Mouse (Mus musculus): ENCODE results near the gene Pln. TPM values are rescaled to one million over a fixed set of nuclear protein-coding genes. Genes with fewer than 3 reads are reported as not detected.

Pln gene
- polyA plus RNA-seq, 1 experiment: 3.3 TPM

- TF ChIP-seq CTCF (IDR thresholded peaks at IDR 0.05; ENCODE audit: extremely low read depth, insufficient read depth, low read length): no peak
- TF ChIP-seq POLR2A (IDR thresholded peaks at IDR 0.05; ENCODE audit: extremely low read depth, insufficient read depth, low read length): no peak
- no peak overlapping the region for H3K4me3 ChIP-seq (ENCODE audit: insufficient read depth, low read length)
- no peak overlapping the region for H3K27ac ChIP-seq (ENCODE audit: insufficient read depth, low read length)
- H3K4me1 ChIP-seq (ENCODE audit: control insufficient read depth, insufficient read depth, low read length): no peaks in the 10 kb centered on the region; the same call in 1 of the 2 replicates
Measured at GRCm38 (mm10) chr10:53349254-53349653, 11.8 kb downstream of the Pln start.

GRCm38 (mm10) chr10:53353665-53354064 lies 16.2 kb downstream of the Pln start:
- TF ChIP-seq CTCF (IDR thresholded peaks at IDR 0.05; ENCODE audit: extremely low read depth, insufficient read depth, low read length) (no peak), POLR2A (IDR thresholded peaks at IDR 0.05; ENCODE audit: extremely low read depth, insufficient read depth, low read length) (no peak)

GRCm38 (mm10) chr10:53359016-53359415 lies 21.5 kb downstream of the Pln start:
- Histone ChIP-seq H3K4me3 (ENCODE audit: insufficient read depth, low read length) (no peak overlapping the region), H3K27ac (ENCODE audit: insufficient read depth, low read length) (no peak overlapping the region), H3K4me1 (ENCODE audit: control insufficient read depth, insufficient read depth, low read length) (no peaks in the 10 kb centered on the region)
- TF ChIP-seq CTCF (IDR thresholded peaks at IDR 0.05; ENCODE audit: extremely low read depth, insufficient read depth, low read length): no peak
- no peak for TF ChIP-seq POLR2A (IDR thresholded peaks at IDR 0.05; ENCODE audit: extremely low read depth, insufficient read depth, low read length)

More at GRCm38 (mm10) chr10:53353665-53354064, 16.2 kb downstream of the Pln start:
- Histone ChIP-seq H3K4me3 (ENCODE audit: insufficient read depth, low read length) (no peak overlapping the region), H3K4me1 (ENCODE audit: control insufficient read depth, insufficient read depth, low read length) (no peaks in the 10 kb centered on the region; the same call in 1 of the 2 replicates), H3K27ac (ENCODE audit: insufficient read depth, low read length) (no peak overlapping the region)

DNA sequence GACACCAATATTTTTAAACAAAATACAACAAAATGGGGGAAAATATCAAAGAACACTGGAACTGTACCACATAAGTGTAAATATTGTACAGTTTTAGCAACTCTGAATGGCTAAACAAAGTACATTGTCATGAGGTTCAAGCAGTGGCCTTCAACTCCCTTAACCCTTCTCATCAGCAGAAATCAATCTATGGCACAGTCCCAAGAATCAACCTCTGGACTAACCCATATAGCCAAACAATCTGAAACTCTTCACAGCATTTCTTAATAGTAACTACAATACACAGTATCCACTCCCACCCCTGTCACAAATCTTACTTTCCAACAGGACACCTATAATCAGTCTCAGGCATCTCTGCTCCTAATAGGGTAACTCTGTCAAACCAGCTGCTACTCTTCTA lies 26.8 kb downstream of the Pln start:
- Histone ChIP-seq H3K4me3 (ENCODE audit: insufficient read depth, low read length) (no peak overlapping the region), H3K4me1 (ENCODE audit: control insufficient read depth, insufficient read depth, low read length) (no peaks in the 10 kb centered on the region; the same call in 1 of the 2 replicates), H3K27ac (ENCODE audit: insufficient read depth, low read length) (no peak overlapping the region)
- no peak for TF ChIP-seq CTCF (IDR thresholded peaks at IDR 0.05; ENCODE audit: extremely low read depth, insufficient read depth, low read length)

DNA sequence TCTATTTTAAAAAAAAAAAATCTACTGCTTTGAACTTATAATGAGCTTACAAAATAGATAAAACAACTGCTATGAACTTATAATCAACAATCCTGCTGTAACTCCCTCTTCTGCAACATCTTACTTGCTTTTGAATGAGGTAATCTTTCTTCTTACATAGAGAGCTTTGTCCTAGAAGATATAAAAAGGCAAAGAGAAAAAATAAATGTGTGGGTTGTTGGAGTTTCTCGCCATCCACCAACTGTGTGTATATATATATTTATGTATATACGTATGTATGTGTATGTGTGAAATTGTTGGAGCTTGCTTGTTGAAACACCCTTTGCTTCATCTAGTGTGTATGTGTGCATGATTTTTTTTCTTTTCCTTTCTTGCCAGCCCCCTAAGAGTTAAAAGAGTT lies 29.8 kb downstream of the Pln start:
- TF ChIP-seq POLR2A (IDR thresholded peaks at IDR 0.05; ENCODE audit: extremely low read depth, insufficient read depth, low read length) (no peak), CTCF (IDR thresholded peaks at IDR 0.05; ENCODE audit: extremely low read depth, insufficient read depth, low read length) (no peak)
- H3K27ac ChIP-seq (ENCODE audit: insufficient read depth, low read length): no peak overlapping the region

GRCm38 (mm10) chr10:53373885-53374578 lies 36.6 kb downstream of the Pln start:
- no peak overlapping the region for H3K4me3 ChIP-seq (ENCODE audit: insufficient read depth, low read length)
- no peak for TF ChIP-seq POLR2A (IDR thresholded peaks at IDR 0.05; ENCODE audit: extremely low read depth, insufficient read depth, low read length)
- no peak for TF ChIP-seq CTCF (IDR thresholded peaks at IDR 0.05; ENCODE audit: extremely low read depth, insufficient read depth, low read length)
- H3K27ac ChIP-seq (ENCODE audit: insufficient read depth, low read length): no peak overlapping the region
- peaks cover 7% of the 10 kb centered on the region for H3K4me1 ChIP-seq (ENCODE audit: control insufficient read depth, insufficient read depth, low read length)

More for the DNA sequence above, 29.8 kb downstream of the Pln start:
- H3K4me1 ChIP-seq (ENCODE audit: control insufficient read depth, insufficient read depth, low read length): no peaks in the 10 kb centered on the region; the same call in 1 of the 2 replicates
- H3K4me3 ChIP-seq (ENCODE audit: insufficient read depth, low read length): no peak overlapping the region

- peaks cover 7% of the 10 kb centered on the region for H3K4me1 ChIP-seq (ENCODE audit: control insufficient read depth, insufficient read depth, low read length)
- no peak for TF ChIP-seq POLR2A (IDR thresholded peaks at IDR 0.05; ENCODE audit: extremely low read depth, insufficient read depth, low read length)
- no peak for TF ChIP-seq CTCF (IDR thresholded peaks at IDR 0.05; ENCODE audit: extremely low read depth, insufficient read depth, low read length)
- no peak overlapping the region for H3K27ac ChIP-seq (ENCODE audit: insufficient read depth, low read length)
- no peak overlapping the region; the same call in 1 of the 2 replicates for H3K4me3 ChIP-seq (ENCODE audit: insufficient read depth, low read length)
Measured at GRCm38 (mm10) chr10:53377096-53377495, 39.6 kb downstream of the Pln start.

GRCm38 (mm10) chr10:53378296-53378695 lies 40.8 kb downstream of the Pln start:
- TF ChIP-seq CTCF (IDR thresholded peaks at IDR 0.05; ENCODE audit: extremely low read depth, insufficient read depth, low read length) (no peak), POLR2A (IDR thresholded peaks at IDR 0.05; ENCODE audit: extremely low read depth, insufficient read depth, low read length) (no peak)
- peak overlapping the region; percentile 100 for H3K4me3 ChIP-seq (ENCODE audit: insufficient read depth, low read length)
- no peak overlapping the region for H3K27ac ChIP-seq (ENCODE audit: insufficient read depth, low read length)
- peaks cover 7% of the 10 kb centered on the region for H3K4me1 ChIP-seq (ENCODE audit: control insufficient read depth, insufficient read depth, low read length)

- H3K4me1 ChIP-seq (ENCODE audit: control insufficient read depth, insufficient read depth, low read length): peaks cover 7% of the 10 kb centered on the region
- H3K27ac ChIP-seq (ENCODE audit: insufficient read depth, low read length): peak overlapping the region; percentile 94
- peak overlapping the region; percentile 100 for H3K4me3 ChIP-seq (ENCODE audit: insufficient read depth, low read length)
- TF ChIP-seq CTCF (IDR thresholded peaks at IDR 0.05; ENCODE audit: extremely low read depth, insufficient read depth, low read length): no peak
- no peak for TF ChIP-seq POLR2A (IDR thresholded peaks at IDR 0.05; ENCODE audit: extremely low read depth, insufficient read depth, low read length)
Measured at GRCm38 (mm10) chr10:53378981-53379708, 41.7 kb downstream of the Pln start.

GRCm38 (mm10) chr10:53379709-53380106 lies 42.2 kb downstream of the Pln start, which contains the start of gene Cep85l:
Gene Cep85l (minus strand): TSS chr10:53379947.
- Histone ChIP-seq H3K27ac (ENCODE audit: insufficient read depth, low read length) (peak within 1 kb of the TSS; percentile 94), H3K4me3 (ENCODE audit: insufficient read depth, low read length) (peak within 1 kb of the TSS; percentile 100), H3K4me1 (ENCODE audit: control insufficient read depth, insufficient read depth, low read length) (peaks cover 5% of the 10 kb centered on the region)
- peak; percentile 47; the same call in 1 of the 2 replicates for TF ChIP-seq POLR2A (IDR thresholded peaks at IDR 0.05; ENCODE audit: extremely low read depth, insufficient read depth, low read length)
- TF ChIP-seq CTCF (IDR thresholded peaks at IDR 0.05; ENCODE audit: extremely low read depth, insufficient read depth, low read length): no peak
